Mouse (Mus musculus): ENCODE data around the gene Trabd. TPM values are rescaled to one million over a fixed set of nuclear protein-coding genes. Genes with fewer than 3 reads are reported as not detected.

The Trabd gene
- 52.5 and 56.4 TPM in 2 replicates for polyA plus RNA-seq (2012; rRNA removed)

DNA sequence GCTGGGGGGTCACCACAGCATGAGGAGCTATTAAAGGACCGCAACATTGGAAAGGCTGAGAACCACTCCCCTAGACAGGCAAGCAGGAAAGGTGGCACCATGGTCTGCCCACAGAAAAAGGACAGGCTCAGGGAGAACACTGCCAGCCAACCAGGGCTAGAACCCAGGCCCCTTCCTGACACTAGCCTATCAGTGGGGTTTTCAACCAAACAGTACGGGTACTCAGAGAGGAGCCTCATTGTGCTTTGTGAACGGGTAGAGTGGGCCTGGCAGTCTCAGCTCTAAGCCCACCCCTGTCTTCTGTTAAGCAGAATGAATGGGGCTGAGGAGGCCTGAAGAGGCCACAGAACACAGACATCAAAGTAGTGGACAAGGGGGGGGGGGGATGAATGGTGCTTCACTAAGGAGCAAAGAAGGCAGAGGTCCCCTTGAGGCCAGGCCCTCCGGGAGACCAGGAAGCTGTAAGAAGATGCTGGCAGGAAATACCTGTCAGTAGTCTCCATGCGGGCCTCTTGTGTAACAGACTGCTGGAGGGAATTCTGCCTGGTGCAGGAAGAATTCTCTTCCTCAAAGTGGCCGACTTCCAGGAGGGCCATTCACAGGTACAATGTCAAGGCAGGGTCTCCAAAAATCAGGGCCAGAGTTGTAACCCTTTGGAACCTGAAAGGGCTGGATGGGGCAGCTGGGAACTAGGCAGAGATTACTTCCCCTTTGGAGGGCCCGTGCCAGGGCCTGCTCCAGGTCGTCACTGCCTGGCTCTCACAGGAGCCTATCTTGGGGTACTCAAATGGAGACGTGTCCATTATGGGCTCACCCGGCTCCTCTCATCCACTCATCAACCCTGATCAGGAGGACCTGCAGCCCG, at the start of gene Trabd:
Trabd (plus strand) TSS at position 512 of the 865 bp plus-strand sequence.
- peak within 1 kb of the TSS; percentile 80 for H3K4me3 ChIP-seq (replicated peaks; ENCODE audit: insufficient read depth, low read depth, low read length)
- no peak for DNase-seq
- 18% methylated on average over 11 of the region's 11 CpGs for WGBS
- peaks cover 31% of the 10 kb centered on the region for H3K4me1 ChIP-seq (ENCODE audit: control insufficient read depth, insufficient read depth, low read length)
- H3K27me3 ChIP-seq (ENCODE audit: control insufficient read depth, insufficient read depth, low read length) = no peaks in the 10 kb centered on the region
- TF ChIP-seq CTCF (IDR thresholded peaks at IDR 0.05; ENCODE audit: borderline replicate concordance, insufficient read depth, low read depth, low read length) (no peak), POLR2A (IDR thresholded peaks at IDR 0.05; ENCODE audit: borderline replicate concordance, insufficient read depth, low read length) (no peak)
- H3K27ac ChIP-seq (ENCODE audit: insufficient read depth, low read length) = peak within 1 kb of the TSS; percentile 85

DNA sequence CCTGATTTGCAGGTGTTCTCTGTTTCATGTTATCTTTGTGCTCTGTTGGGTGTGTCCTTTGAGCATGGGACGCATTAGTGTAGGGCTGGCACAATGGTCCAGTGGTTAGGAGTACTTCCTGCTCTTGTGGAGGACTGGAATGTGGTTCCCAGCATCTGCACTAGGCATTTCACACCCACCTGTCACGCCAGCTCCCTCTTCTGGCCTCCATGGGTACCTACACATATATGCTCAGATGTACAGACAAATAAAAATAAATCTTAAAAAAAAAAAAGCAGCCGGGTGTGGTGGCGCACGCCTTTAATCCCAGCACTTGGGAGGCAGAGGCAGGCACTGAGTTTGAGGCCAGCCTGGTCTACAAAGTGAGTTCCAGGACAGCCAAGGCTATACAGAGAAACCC, 30.5 kb upstream of the Trabd start:
- DNase-seq = no peak
- TF ChIP-seq CTCF (IDR thresholded peaks at IDR 0.05; ENCODE audit: borderline replicate concordance, insufficient read depth, low read depth, low read length) (0 out of 2 replicates have a peak, but pooled peaks have one; percentile 6), POLR2A (IDR thresholded peaks at IDR 0.05; ENCODE audit: borderline replicate concordance, insufficient read depth, low read length) (no peak)
- Histone ChIP-seq H3K27me3 (ENCODE audit: control insufficient read depth, insufficient read depth, low read length) (no peaks in the 10 kb centered on the region), H3K4me3 (replicated peaks; ENCODE audit: insufficient read depth, low read depth, low read length) (no peak overlapping the region), H3K4me1 (ENCODE audit: control insufficient read depth, insufficient read depth, low read length) (no peaks in the 10 kb centered on the region), H3K27ac (ENCODE audit: insufficient read depth, low read length) (no peak overlapping the region)
- 74% methylated on average over 5 of the region's 5 CpGs for WGBS

DNA sequence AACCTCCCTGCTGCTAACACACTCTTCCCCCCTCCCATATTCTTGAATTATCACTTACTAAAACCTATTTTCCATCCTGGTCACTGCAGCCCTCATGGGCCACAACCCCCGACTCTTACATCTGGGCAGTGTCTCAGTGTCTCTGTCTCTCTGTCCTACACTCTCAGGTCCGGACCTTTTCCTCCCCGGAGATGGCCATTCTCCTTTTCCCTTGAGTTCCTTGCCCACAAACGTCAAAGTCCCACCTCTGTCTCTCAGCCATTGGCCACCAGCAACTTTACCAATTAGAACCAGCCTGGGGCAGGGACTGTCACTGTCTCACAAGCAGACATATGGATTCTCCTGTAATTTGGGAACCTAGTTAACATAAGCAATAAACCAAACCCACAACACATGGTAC, 28.6 kb upstream of the Trabd start:
- TF ChIP-seq POLR2A (IDR thresholded peaks at IDR 0.05; ENCODE audit: borderline replicate concordance, insufficient read depth, low read length) (no peak), CTCF (IDR thresholded peaks at IDR 0.05; ENCODE audit: borderline replicate concordance, insufficient read depth, low read depth, low read length) (no peak)
- DNase-seq = no peak
- Histone ChIP-seq H3K27me3 (ENCODE audit: control insufficient read depth, insufficient read depth, low read length) (no peaks in the 10 kb centered on the region), H3K4me3 (replicated peaks; ENCODE audit: insufficient read depth, low read depth, low read length) (no peak overlapping the region), H3K4me1 (ENCODE audit: control insufficient read depth, insufficient read depth, low read length) (no peaks in the 10 kb centered on the region), H3K27ac (ENCODE audit: insufficient read depth, low read length) (no peak overlapping the region)
- 81% methylated on average over 4 of the region's 4 CpGs for WGBS

DNA sequence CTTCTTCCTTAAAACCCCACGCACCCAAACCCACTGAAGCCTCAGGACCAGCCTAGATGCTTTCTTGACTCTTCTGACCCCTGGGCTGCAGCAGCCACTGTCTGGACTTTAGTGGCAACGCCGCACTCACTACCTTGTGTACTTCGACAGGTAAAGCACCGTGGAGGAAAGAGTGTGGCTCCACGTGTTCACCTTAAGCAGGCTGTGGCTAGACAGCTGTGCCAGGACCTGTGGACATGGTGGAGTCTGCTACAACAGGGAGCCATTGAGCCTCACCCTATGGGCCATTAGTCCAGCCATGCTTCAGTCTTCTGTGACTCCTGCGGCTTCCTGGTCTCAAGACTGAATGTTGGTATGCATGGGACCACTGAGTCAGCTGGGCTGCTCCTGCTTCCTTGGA, 20.3 kb upstream of the Trabd start:
- whole genome bisulfite sequencing = 89% methylated on average over 7 of the region's 7 CpGs
- TF ChIP-seq POLR2A (IDR thresholded peaks at IDR 0.05; ENCODE audit: borderline replicate concordance, insufficient read depth, low read length) (no peak), CTCF (IDR thresholded peaks at IDR 0.05; ENCODE audit: borderline replicate concordance, insufficient read depth, low read depth, low read length) (no peak)
- Histone ChIP-seq H3K4me1 (ENCODE audit: control insufficient read depth, insufficient read depth, low read length) (peaks cover 3% of the 10 kb centered on the region), H3K27ac (ENCODE audit: insufficient read depth, low read length) (no peak overlapping the region), H3K4me3 (replicated peaks; ENCODE audit: insufficient read depth, low read depth, low read length) (no peak overlapping the region), H3K27me3 (ENCODE audit: control insufficient read depth, insufficient read depth, low read length) (no peaks in the 10 kb centered on the region)
- DNase-seq = no peak

DNA sequence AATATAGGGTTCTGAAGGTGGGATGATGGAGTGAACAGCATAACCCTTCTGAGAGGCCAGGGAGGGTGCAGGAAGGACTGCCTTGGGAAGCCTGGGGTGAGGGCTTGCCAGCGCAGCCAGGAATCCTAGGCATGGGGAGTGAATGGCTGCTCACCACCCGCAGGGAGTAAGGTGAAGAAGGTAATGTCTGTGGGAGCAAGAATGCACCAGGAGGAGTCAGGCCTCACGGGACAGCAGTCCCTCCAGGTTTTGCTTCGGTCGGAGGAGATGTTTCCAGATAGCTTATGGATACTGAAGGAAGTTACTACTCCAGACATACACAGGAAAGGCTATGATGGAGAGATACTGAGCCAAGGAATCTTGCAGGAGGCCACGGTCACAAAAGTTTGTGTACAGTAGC, 16.2 kb upstream of the Trabd start:
- peak overlapping the region; percentile 54 for H3K27ac ChIP-seq (ENCODE audit: insufficient read depth, low read length)
- H3K27me3 ChIP-seq (ENCODE audit: control insufficient read depth, insufficient read depth, low read length) = no peaks in the 10 kb centered on the region
- WGBS = 33% methylated on average over 6 of the region's 6 CpGs
- TF ChIP-seq POLR2A (IDR thresholded peaks at IDR 0.05; ENCODE audit: borderline replicate concordance, insufficient read depth, low read length) = no peak
- TF ChIP-seq CTCF (IDR thresholded peaks at IDR 0.05; ENCODE audit: borderline replicate concordance, insufficient read depth, low read depth, low read length) = no peak
- peaks cover 26% of the 10 kb centered on the region for H3K4me1 ChIP-seq (ENCODE audit: control insufficient read depth, insufficient read depth, low read length)
- H3K4me3 ChIP-seq (replicated peaks; ENCODE audit: insufficient read depth, low read depth, low read length) = peak overlapping the region; percentile 72
- DNase-seq = peak in 1 of 2 experiments; percentile 29

DNA sequence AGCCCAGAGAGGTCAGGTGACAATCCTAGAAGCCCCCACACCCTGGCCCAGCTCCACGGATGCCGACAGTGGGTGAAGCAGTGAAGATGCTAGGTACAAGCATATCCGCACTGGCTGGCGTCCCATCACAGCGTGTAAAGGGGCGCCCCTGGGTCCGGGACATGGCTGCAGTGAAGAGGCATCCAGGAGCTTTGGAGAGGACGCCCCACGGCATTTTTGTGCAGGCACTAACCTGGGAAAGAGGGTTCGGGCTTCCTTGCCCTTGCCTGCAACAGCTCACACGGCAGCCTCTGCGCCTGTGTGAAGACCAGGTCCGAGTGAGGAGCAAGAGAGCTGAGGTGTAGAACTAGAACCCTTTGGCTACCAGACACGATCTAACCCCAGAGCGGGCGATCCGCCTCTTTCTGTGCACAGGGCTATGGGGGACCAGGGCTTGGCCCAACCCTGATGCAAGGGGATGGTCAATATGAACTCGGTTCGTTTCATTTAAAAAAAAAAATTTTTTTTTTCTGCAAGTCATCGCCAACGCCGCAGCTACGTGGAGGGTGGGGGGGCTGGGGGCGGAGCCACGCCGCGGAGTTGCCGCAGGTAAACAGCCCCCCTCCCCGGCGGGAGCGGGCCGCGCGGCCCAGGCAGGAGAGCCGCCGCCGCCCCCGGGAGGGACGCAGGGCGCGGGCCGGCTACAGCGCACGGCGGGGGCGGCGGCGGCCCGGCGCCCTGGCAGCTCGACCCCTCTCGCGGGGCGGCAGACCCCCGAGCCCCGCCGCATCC, 15.6 kb upstream of the Trabd start, which contains the start of gene Panx2:
Panx2 (plus strand) TSS at position 574 of the 771 bp plus-strand sequence.
- H3K4me1 ChIP-seq (ENCODE audit: control insufficient read depth, insufficient read depth, low read length) = peaks cover 32% of the 10 kb centered on the region
- TF ChIP-seq CTCF (IDR thresholded peaks at IDR 0.05; ENCODE audit: borderline replicate concordance, insufficient read depth, low read depth, low read length) = no peak
- peak; percentile 60; the same call in 1 of the 2 replicates for TF ChIP-seq POLR2A (IDR thresholded peaks at IDR 0.05; ENCODE audit: borderline replicate concordance, insufficient read depth, low read length)
- H3K4me3 ChIP-seq (replicated peaks; ENCODE audit: insufficient read depth, low read depth, low read length) = peak within 1 kb of the TSS; percentile 72
- H3K27ac ChIP-seq (ENCODE audit: insufficient read depth, low read length) = peak within 1 kb of the TSS; percentile 71
- DNase-seq = peak; percentile 68 to 80
- no peaks in the 10 kb centered on the region for H3K27me3 ChIP-seq (ENCODE audit: control insufficient read depth, insufficient read depth, low read length)
- WGBS = under 1% methylated on average over 57 of the region's 57 CpGs

DNA sequence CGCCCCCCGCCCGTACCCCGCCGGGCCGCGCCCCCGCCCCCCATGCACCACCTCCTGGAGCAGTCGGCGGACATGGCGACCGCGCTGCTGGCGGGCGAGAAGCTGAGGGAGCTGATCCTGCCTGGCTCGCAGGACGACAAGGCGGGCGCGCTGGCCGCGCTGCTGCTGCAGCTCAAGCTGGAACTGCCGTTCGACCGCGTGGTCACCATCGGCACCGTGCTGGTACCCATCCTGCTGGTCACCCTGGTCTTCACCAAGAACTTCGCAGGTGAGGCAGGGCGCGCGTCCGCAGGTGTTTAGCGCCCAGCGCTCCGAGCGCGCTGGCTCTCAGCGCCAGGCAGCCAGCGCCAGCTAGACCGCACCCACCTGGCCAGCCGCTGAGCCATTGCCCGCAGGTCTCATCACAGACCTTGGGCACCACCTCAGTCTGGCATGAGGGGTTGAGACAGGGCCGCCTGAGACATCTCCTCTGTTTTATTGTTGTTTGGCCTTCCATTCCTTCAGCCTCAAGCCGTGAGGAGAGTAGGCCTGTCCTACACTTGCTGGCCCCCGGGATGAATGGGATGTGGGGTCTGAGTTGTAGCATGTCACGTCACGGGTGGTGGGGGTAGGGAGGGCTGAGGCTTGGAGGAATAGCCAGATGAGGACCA, 14.8 kb upstream of the Trabd start:
- no peak for TF ChIP-seq CTCF (IDR thresholded peaks at IDR 0.05; ENCODE audit: borderline replicate concordance, insufficient read depth, low read depth, low read length)
- 2% methylated on average over 46 of the region's 48 CpGs for WGBS
- Histone ChIP-seq H3K4me1 (ENCODE audit: control insufficient read depth, insufficient read depth, low read length) (peaks cover 37% of the 10 kb centered on the region), H3K4me3 (replicated peaks; ENCODE audit: insufficient read depth, low read depth, low read length) (peak overlapping the region; percentile 72), H3K27ac (ENCODE audit: insufficient read depth, low read length) (peak overlapping the region; percentile 71), H3K27me3 (ENCODE audit: control insufficient read depth, insufficient read depth, low read length) (no peaks in the 10 kb centered on the region)
- DNase-seq = peak; percentile 66 to 79
